Comparison of ENCODE assay signal across 29 mouse cellular contexts in the genomic region with DNA sequence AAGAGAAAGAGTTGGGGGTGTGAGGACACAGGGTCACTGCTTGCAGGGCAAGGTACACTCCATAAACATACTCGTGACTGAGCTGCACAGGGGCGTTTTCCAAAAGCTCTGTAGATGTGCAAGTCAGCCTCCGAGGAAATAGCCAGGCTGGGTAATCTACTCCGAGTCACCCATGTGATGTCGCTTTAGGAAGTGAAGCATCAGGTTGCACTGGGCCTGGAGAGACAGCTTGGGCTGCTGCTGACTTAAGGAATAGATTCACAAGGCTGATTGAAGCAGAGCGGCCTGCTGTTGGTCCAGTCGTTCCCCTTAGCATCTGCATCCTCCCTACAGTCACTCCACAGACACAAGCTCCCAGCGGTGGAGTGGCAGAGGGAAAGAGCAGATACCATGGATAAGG.
A peak's percentile ranks its signal among the peaks of the same experiment; 100 is the strongest.
DNase-seq lines count a peak whose midpoint lies in the region; ATAC-seq lines count a peak whose summit lies in the region.
"Had no signal": no experiment of that assay in that cellular context is flagged by ENCODE, and none has a peak within 500 bp of the region (broad histone marks: within the 10 kb centered on the region; RNA-seq: fewer than 3 reads in every experiment).

No protein-coding gene starts in this region.

- H3K4me1 ChIP-seq in megakaryocyte, embryonic 14.5 days, result peaks cover 9% of the 10 kb centered on the region
- H3K4me1 ChIP-seq in embryonic facial prominence, embryonic 10.5 days, result peaks cover 27% of the 10 kb centered on the region
- H3K4me1 ChIP-seq: intestine, embryonic 15.5 days had no signal

- no peaks in the 10 kb centered on the region for H3K36me3 ChIP-seq in megakaryocyte, embryonic 14.5 days (replicated peaks; ENCODE audit: low read length)
- no peaks in the 10 kb centered on the region for H3K36me3 ChIP-seq in embryonic facial prominence, embryonic 10.5 days (replicated peaks)
- H3K36me3 ChIP-seq: embryonic facial prominence, embryonic 12.5 days; heart, embryonic 15.5 days had no signal

- intact Hi-C loops in gastrocnemius, postnatal 14 days (cut with DNase I; ENCODE audit: low total_unique reads), result no loop called here
- intact Hi-C loops in left cerebral cortex, postnatal 36 days (cut with DNase I), result no loop called here

- 53% methylated on average over 8 of the region's 8 CpGs for WGBS in embryonic facial prominence, embryonic 10.5 days

- no peak overlapping the region for H3K27ac ChIP-seq in embryonic facial prominence, embryonic 10.5 days (replicated peaks)
- H3K27ac ChIP-seq: embryonic facial prominence, embryonic 12.5 days; heart, embryonic 15.5 days; intestine, embryonic 15.5 days; limb, embryonic 15.5 days; liver, embryonic 14.5 days had no signal

- peak overlapping the region; percentile 23 for H3K4me3 ChIP-seq in megakaryocyte, embryonic 14.5 days (replicated peaks)
- no peak overlapping the region for H3K4me3 ChIP-seq in embryonic facial prominence, embryonic 10.5 days
- H3K4me3 ChIP-seq: embryonic facial prominence, embryonic 12.5 days; heart, embryonic 15.5 days; intestine, embryonic 15.5 days; limb, embryonic 15.5 days; myocyte had no signal

- ATAC-seq in megakaryocyte, adult 5-6 weeks (ENCODE audit: poor library complexity, severe bottlenecking), result no peak
- ATAC-seq in megakaryocyte progenitor cell, adult 5-6 weeks (replicated peaks; ENCODE audit: poor library complexity), result no peak
- ATAC-seq: activated CD4-positive, CD25-positive, alpha-beta regulatory T cell, adult 4 months had no signal

- peaks cover 22% of the 10 kb centered on the region for H3K9me3 ChIP-seq in megakaryocyte, embryonic 14.5 days
- no peaks in the 10 kb centered on the region for H3K9me3 ChIP-seq in embryonic facial prominence, embryonic 10.5 days
- H3K9me3 ChIP-seq: embryonic facial prominence, embryonic 12.5 days; G1E; heart, embryonic 15.5 days; intestine, embryonic 15.5 days; limb, embryonic 15.5 days had no signal

- DNase-seq in gastrocnemius, adult 18-20 months (ENCODE audit: low spot score), result peak; percentile 36
- DNase-seq in gastrocnemius, postnatal 14 days, result no peak
- DNase-seq in MN1 (ENCODE audit: low spot score), result peak; percentile 53
- peak; percentile 31 for DNase-seq in embryonic facial prominence, embryonic 10.5 days (ENCODE audit: low spot score)
- DNase-seq in left cerebral cortex, postnatal 36 days (ENCODE audit: low spot score in 2 of 2), result no peak
- DNase-seq: adrenal gland, adult 8-10 months; B cell, adult 2 months; cerebellum, adult 18-20 months; cerebellum, postnatal 14 days; gastrocnemius, postnatal 36 days; heart, postnatal 4 days; kidney, adult 8-10 months; kidney, postnatal 36 days; left cerebral cortex, postnatal 4 days; lung, embryonic 14.5 days; thymus, adult 18-20 months; thymus, postnatal 36 days had no signal

- H3K27me3 ChIP-seq in megakaryocyte, embryonic 14.5 days (replicated peaks), result peaks cover 43% of the 10 kb centered on the region
- no peaks in the 10 kb centered on the region for H3K27me3 ChIP-seq in embryonic facial prominence, embryonic 10.5 days (replicated peaks; ENCODE audit: low read depth, poor library complexity, severe bottlenecking)
- H3K27me3 ChIP-seq: CH12.LX; embryonic facial prominence, embryonic 12.5 days; heart, embryonic 15.5 days; intestine, embryonic 15.5 days; limb, embryonic 15.5 days had no signal

Comparison
In these comparisons a context has a peak if more than half of its experiments do, and no peak if none do; other contexts are left out.
1. DNase-seq: peak in gastrocnemius, adult 18-20 months (single experiment), MN1 (single experiment) and embryonic facial prominence, embryonic 10.5 days (single experiment); none in gastrocnemius, postnatal 14 days (single experiment) and left cerebral cortex, postnatal 36 days (0 of 2).